Mouse (Mus musculus): ENCODE measurements around the gene F7. TPM values are rescaled to one million over a fixed set of nuclear protein-coding genes. Genes with fewer than 3 reads are reported as not detected.

F7 gene
- polyA plus RNA-seq, 1 experiment from 2014 or later: not detected

Other genes with a start within 250 kb of the F7 start
- 142 and 159 TPM in 2 replicates for gene Mcf2l, start 152.2 kb upstream of the F7 start, polyA plus RNA-seq (2015; fragmentation: Nextera tagmentation; extraction: Ambion mirVana)
- gene F10, start 11.3 kb downstream of the F7 start, polyA plus RNA-seq (2015; fragmentation: Nextera tagmentation; extraction: Ambion mirVana): 0.14 and 0.25 TPM in 2 replicates
- 1.1 and 1.3 TPM in 2 replicates for gene Proz, start 34.9 kb downstream of the F7 start, polyA plus RNA-seq (2015; fragmentation: Nextera tagmentation; extraction: Ambion mirVana)
- 36.8 and 41.2 TPM in 2 replicates for gene Pcid2, start 79.4 kb downstream of the F7 start, polyA plus RNA-seq (2015; fragmentation: Nextera tagmentation; extraction: Ambion mirVana)
- gene Cul4a, start 79.6 kb downstream of the F7 start, polyA plus RNA-seq (2015; fragmentation: Nextera tagmentation; extraction: Ambion mirVana): 67.5 and 72.7 TPM in 2 replicates
- gene Lamp1, start 133.1 kb downstream of the F7 start, polyA plus RNA-seq (2015; fragmentation: Nextera tagmentation; extraction: Ambion mirVana): 318 and 342 TPM in 2 replicates
- gene Grtp1, start 174.6 kb downstream of the F7 start, polyA plus RNA-seq (2015; fragmentation: Nextera tagmentation; extraction: Ambion mirVana): 13.2 and 15.2 TPM in 2 replicates
- 0.59 and 0.60 TPM in 2 replicates for gene Adprhl1, start 228.1 kb downstream of the F7 start, polyA plus RNA-seq (2015; fragmentation: Nextera tagmentation; extraction: Ambion mirVana)